Mouse (Mus musculus) lung, postnatal 0 days (tissue): ENCODE measurements around the gene Scube3.

Experiments
- CTCF ChIP-seq: IDR thresholded peaks from 2 replicates; pipeline ENCODE4 v1.5.1; 2016; ENCODE audit warnings: antibody characterized with exemption, mild to moderate bottlenecking
- EP300 ChIP-seq: IDR thresholded peaks from 2 replicates; pipeline ENCODE4 v1.6.1; 2016; ENCODE audit warnings: antibody characterized with exemption, mild to moderate bottlenecking, control low read depth

DNA sequence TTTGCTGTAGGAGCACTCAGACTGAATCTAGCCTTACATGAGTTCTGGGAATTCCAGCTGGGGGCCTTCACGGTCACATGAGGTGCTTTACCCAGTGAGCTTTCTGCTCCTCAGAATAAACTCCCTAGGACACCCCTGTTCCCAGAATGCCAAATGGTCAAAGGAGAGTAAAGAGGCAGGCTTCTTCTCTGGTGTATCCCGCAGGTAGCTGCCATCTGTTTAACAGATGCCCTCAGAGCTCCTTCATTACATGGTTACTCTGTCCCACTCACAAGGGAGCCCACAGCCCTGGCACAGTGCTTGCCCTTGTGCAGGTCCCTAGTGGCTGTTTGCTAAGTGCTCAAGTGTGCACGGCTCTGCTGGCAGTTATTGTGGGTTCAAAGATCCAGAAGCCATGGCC is 6.3 kb downstream of the Scube3 start:
- no peak for TF ChIP-seq CTCF
- no peak for TF ChIP-seq EP300
